Mouse (Mus musculus) CD4-positive, CD25-positive, alpha-beta regulatory T cell, adult 4 months (primary cell): ENCODE results near the gene Sap30bp. TPM values are rescaled to one million over a fixed set of nuclear protein-coding genes. Genes with fewer than 3 reads are reported as not detected.
A peak's percentile ranks its signal among the peaks of the same experiment; 100 is the strongest.

ENCODE experiments used
- ATAC-seq: one replicate; pipeline ENCODE4 v1.8.0; 2017
- polyA plus RNA-seq, 2 experiments: library from polyadenylated mRNA; unstranded; fragments of 100-300 nt; shearing (Covaris generic); gene quantifications; one replicate each; pipeline ENCODE4 v1.2.1; 2017

The Sap30bp gene
- polyA plus RNA-seq: 10 to 100 TPM; 42.0 to 46.9 TPM

DNA sequence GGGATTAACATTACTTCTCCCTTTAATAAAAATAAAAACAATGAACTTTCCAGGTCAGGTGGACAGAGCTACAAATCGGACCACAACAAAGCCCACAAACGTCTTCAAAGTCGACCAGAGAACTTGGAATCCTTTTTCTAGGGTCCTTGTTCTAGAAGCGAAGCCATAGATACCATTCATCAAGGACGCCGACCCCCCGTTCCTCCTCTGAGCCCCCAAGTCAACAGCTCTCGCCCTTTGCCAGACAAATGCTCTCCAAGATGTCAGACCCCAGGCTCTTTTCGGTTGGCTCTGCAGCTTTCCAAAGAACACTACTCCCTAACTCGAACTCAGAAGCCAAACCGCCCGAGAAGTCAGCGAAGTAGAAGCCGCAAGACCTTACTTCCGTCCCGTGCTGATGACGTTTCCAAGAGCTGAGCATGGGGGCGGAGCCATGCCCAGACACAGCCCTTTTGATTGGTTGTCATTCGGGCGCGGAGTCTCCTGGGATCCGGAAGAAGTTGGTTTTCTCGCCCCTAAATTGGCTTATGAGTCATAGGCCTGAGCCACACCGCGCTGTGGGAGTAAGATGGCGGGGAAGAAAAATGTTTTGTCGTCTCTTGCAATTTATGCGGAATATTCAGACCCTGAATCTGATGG lies at the start of gene Sap30bp, which contains the start of gene Recql5:
Gene Sap30bp, plus strand, starts transcription at position 175 of the 639 bp plus-strand sequence.
Gene Recql5, minus strand, starts transcription at position 370 of the 639 bp plus-strand sequence.
- peak; percentile 100 for ATAC-seq

DNA sequence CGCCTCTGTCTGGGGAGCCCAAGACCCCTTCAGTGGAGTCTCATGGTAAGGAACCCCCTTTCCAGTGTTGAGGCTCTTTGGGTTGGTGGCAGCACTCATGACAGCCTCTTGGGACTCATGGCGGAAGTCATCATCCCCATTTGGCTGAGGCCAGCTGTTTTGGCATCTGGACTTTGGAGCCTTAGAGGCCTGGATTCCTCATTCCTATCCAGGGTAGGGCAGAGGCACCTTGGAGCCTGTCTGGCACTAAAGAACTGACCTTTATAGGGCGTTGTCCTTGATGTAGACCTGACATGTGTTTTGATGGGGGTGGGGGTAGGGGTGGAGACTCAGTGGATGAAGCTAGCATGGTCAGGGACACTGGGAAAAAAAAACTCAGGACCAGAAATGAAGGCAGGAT lies 48.7 kb upstream of the Sap30bp start:
- ATAC-seq: no peak

DNA sequence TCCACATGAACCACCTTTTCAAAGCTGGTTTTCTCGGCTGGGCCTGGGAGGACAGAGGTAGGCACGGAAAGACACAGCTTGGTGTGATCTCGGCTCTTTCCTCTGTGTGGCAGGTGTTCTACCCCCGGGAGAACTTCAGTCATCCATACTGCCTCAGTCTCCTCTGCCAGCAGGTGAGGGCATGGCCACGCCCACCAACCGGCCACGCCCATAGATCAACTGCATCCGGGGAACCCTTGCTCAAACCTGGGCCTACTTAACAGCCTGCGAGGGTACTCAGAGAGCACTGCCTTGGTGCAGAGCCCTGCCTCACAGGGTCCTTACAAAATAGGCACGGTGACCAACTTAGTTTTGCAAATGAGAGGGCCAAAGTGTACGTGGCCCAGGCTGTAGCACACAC lies 47.8 kb upstream of the Sap30bp start:
- no peak for ATAC-seq

DNA sequence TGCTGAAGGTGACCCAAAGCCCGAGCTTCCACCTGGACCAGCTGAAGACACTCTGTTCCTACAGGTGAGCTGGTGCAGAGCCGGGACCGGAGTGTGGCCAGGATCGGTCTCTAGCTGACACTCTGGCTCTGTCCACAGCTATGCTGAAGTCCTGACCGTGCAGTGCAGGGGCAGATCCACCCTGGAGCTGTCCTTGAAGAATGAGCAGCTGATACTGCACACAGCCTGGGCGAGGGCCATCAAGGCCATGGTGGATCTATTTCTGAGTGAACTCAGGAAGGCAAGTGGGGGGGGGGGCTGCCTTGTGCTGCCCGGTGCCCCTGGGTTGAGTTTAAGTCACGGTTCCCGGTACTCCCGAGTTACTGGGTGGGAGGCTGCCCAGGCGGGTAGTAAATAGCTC lies 46.6 kb upstream of the Sap30bp start:
- no peak for ATAC-seq

DNA sequence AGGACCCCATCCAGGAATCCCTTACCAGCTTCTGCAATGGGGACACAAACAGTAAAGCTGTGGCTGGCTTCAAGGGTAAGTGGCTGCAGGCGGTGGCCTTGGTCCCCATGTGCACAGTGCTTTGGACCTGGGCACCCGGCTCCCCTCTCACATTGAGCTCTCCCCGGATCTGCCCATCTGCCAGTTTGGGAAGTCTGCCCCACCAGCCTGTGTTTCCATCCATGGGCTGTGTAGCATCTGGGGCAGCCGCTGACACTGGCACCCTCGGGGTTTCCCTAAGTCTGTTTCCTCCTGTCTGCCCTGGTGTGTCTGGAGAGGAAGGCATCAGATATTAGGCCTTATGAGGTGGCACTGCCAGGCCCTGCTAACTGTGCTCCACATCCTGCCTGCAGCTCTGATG lies 45.1 kb upstream of the Sap30bp start:
- no peak for ATAC-seq

DNA sequence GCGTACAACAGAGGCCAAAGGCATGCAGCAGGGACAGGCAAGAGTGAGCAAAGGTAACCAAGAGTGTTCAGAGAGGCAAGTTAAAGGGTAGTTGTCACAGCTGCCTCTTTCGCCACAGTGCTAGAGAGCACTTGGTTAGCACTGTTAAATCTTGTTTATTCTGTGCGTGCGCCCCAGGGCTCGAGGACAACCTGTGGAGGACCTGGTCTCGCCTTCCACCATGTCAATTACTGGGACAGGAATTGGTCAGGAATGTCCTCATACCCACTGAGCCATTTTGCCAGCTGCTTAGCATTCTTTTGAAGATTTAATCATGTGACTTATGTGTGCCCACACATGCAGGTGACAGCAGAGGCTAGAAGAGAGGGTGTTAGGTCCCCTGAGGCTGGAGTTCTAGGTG lies 43.9 kb upstream of the Sap30bp start:
- no peak for ATAC-seq

DNA sequence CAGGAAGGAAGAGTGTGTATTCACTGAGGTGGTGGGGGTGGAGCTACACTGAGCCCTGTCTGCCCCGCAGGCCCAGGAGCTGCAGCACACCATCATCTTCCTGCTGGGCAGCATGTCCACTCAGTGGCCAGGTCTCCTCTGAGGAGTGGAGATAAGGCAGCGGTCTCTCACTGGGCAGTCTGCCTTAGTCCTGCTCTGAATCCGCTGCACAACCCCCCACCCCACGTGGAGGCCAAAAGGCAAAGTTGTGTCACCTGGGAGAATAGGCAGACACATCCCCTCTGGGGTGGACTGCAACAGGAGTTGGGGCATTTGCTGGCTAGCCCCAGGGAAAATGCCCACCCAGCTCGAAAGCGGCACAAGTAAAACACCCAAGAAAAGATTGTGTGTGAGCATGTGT lies 40.9 kb upstream of the Sap30bp start:
- ATAC-seq: no peak

DNA sequence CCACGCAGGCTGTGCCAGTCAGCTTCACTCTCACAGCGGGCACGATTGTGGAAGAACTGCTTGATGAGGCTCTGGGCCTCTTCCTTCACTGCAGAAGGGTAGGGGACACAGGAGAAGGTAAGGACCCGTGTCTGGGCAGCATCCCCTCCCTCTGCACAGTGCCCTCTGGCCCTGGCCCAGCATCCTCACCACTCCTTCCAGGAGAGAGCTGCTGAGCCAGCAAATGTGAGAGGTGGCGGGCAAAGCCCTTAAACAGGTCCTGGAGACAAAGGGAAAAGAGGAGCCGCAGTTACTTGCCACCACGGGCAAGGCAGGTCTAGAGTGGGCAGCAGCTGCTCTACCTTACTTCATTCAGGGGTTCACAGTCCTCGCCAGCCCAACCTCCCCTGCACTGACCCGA lies 40.0 kb upstream of the Sap30bp start:
- no peak for ATAC-seq

DNA sequence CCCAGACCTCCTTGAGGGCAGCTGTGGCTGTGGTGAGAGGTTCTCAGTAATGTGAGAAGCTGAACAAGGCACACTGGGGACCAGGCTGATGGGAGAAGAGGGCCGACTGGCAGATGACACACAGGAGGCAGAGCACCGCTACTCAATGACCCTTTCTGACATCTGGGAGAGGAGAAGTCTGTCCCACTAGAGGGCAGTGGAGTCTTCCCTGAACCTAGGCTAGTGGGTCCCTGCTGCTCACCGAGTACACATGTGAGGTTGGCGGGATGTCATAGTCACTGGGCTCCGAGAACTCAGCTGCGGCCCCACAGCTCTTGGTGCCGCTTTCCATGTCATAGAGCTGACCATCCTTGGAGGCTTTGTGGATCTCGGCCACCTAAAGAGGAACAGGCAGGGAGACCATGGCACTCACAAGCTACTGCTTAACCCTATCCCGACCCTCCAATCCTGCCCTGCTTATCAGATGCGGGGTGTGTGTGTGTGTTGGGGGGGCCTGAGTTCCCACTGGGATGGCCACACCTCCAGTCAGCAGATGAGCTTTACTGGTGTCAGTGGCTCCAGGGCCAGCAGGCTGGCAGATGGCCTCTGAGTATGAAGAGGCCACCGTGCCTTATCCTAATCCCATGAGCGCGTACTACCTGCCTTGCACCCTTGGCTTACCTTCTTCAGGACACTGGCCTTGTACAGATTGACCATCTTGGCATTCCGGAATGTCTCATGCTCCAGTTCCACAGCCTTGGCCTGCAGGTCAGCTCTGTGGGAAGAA lies 38.1 kb upstream of the Sap30bp start:
- no peak for ATAC-seq

DNA sequence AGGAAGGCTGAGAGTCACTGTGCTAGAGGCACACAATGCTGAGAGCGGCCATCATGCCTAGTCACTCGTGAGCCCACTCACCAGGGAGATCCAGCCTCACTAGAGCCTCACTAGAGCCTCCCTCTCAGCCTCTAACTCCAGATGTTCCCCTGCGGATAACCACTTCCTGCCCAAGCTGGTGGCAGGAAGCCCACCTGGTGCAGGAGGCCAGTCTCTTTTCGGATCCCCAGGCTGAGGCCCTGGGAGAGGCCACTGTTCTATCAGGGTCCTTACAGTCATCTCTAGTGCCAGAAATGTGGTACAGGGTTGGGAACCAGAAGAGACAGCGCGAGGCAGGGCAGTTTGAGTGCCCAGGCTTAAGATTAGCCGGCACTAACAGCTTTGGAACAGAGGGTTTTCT lies 34.6 kb upstream of the Sap30bp start:
- ATAC-seq: peak; percentile 47

DNA sequence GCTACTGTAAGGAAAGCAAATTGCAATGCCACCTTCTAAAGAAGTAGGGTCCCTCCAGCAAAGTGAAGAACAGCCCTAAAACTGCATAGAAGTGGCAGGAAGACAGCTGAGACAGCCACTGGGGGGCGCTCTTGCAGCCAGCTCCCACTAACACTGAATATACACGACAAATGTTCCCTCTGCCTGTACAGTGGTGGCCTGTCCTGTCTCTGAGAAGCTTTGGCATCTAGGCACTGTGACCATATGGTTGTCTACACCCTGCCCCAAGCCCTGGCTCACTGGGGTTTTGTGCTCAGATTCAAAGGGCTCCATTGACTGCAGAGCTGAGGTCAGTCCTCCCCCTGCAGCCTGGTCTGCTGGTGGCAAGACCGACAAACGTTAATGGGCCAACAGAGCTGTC lies 34.2 kb upstream of the Sap30bp start:
- peak; percentile 23 for ATAC-seq

DNA sequence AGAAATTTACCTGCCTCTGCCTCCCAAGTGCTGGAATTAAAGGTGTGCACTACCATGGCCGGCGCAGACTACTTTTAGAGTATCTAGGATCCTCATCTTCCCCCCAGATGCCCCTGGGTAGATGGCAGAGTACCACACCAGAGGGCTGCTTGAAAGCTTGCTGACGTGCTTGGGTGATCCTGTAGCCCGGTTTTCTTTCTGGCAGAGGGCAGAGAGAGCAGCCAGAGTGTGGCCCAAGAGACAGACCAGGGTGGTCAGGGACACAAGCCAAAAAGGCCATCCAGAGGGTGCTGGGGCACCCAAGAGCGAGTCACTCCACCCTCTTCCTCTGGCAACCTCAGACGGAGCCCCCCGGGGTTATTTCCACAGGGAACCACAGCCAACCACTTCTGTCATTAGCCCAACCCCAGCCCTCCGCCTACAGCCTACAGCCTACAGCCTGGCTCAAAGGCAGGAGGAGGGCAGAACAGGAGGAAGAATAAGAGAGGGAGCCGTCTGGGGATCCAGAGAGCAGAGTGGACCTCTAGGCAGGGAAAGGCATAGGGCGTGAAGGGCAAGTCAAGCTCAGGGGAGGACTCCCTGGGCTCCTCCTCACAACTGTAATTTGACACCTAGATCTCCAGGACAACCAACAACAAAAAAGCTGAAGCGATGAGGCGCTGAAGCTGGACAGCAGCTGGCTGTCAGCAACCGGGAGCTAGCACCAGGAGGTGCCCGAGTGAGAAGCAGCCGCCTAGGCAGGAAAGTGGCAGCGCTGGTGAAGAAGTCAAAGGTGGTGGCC lies 33.4 kb upstream of the Sap30bp start, which contains the start of gene Smim5:
Gene Smim5, plus strand, starts transcription at position 481 of the 781 bp plus-strand sequence.
- ATAC-seq: no peak

DNA sequence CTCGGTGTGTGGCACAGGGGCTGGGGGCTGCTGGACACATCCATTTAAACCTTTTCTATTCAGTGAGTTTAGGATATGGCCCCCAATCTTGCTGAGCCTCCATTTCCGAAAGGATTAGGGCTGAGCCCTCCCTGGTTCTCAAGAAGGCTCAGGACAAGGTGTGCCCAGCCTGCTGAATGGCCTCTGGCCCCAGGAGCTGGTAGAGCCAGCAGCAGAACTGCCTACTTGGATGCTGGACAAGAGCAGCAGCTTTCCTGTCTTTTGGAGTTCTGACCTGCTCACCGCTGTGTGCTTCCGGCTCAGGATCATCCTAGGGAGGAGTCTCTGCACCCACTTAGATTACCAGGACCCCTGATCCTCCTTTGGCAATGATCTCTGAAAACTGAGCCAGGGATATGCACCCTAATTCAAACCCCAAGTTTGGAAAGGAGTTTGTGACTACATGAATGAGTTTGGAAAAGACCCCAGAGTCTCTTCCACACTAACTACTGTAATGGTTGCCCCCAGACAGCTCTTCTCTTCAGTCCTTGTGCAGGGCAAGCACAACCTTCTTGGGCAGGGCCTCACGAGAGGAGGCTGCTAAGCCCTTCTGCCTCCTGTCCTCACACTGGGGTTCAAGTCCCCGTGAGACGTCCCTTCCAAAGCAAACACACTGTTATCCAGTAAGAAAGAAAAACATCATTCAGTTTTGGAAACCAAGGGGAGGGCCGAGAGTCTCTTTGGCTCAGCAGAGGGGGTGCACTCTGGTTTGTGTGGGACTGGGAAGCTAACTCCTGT lies 32.3 kb upstream of the Sap30bp start:
- ATAC-seq: no peak

DNA sequence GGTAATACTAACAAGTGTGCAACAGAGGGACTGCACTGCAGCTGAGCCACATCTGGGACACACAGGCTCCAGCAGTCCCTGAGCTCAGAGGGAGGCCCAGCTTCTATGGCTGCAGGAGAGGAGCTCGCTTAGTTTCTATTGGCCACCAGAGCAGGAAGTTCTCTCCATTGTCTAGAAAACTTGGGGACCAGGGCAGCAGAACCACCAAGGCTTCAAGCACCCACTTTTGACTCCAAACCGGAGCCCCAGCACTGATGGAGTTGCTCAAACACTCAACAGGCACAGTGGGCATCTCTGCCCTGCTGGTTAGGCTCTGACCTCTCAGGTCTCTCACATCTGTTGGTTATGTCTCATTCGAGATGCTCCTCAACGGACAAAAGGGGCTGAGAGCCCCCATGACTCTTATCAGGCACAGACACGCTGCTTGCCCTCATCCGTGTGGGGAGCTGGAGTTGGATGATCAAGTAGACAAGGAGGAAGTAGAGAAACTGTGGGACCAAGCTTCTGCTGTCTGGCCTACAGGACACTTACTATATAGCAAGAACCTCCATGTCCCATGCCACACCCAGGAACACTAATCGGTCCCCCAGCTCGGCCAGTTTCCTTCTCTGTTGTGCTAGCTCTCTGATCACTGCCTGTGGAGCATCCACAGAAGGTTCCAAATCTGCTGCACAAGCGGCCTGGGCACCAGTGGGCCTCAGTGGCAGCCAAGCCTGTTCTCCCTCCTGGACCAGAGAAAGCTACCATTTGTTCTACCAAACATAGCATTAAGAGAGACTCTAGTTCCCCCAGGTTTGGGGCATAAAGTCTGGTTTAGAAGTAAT lies 31.5 kb upstream of the Sap30bp start:
- ATAC-seq: no peak

DNA sequence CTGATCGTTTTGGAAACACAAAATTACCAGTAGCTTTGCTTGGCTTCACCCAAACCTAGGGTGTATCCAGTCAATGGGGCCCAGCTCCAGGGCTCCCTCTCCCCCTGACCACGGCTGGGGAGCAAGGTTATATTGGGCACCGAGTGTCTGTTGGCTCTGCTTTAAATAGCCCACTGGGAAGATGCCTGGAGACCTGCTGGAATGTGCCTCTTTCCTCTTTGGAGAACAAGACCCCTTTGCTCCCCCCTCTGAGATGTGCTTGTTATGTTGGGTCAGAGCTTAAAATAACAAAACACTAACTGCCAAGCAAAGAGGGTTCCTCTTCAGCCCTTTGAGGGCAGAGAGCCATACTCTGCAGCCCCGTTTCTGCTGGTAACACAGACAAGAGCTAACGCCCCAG lies 30.9 kb upstream of the Sap30bp start:
- no peak for ATAC-seq

DNA sequence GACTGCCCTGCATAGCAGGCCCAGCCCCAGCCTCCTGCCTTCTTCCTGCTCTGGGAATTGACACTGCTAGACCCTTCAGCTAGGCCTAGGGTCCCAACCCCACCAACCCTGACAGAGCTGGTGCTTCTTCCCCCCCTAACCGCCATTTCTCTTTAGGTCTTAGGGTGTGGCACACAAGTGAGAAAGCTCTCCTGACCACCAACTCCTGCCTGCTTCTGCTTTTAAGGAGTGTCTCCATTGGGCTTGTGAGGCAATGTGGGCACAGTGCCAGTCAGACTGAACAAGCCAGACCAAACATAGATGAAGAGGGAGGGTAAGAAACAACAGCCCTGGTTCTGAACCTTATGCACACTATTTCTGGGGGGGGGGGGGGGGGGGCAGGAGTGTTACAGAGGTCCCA lies 30.3 kb upstream of the Sap30bp start:
- no peak for ATAC-seq

DNA sequence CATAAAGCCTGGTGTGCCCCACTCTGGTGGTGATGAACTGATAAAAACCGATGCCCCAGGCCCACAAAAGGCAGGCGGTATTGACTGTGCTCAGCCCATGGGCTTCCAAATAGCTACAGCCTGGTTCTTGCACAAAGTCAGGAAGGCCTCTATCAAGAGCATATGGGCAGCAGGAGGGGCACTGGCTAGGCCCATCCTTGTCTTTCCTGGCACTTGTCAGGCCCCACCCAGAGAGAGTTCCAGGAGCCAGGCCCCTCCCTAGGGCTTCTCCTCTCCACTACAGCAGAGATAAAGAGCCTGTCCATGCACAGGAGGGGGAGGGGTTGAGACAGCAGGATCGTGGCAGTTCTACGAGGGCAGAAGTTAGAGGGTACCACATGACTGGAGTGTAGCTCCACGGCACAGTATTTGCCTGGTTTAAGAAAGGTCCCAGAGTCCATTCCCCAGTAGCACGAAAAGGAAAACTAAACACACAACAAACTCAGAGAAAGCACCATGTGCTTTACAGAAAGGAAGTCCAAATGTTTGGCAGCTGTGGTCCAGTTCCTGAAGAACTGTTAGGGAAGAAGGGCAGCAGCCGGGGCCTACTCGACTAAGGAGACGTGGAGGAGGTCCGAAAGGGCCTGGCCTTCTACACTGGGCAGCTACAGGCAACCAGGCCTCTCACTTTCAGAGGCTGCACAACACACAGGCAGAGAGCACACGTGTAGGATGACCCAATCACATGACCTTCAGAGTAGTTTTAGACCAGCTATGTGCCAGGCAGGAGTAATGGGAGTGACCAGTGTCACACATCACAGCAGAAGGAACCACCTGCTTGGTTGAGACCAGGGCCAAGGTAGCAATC lies 29.5 kb upstream of the Sap30bp start:
- no peak for ATAC-seq

DNA sequence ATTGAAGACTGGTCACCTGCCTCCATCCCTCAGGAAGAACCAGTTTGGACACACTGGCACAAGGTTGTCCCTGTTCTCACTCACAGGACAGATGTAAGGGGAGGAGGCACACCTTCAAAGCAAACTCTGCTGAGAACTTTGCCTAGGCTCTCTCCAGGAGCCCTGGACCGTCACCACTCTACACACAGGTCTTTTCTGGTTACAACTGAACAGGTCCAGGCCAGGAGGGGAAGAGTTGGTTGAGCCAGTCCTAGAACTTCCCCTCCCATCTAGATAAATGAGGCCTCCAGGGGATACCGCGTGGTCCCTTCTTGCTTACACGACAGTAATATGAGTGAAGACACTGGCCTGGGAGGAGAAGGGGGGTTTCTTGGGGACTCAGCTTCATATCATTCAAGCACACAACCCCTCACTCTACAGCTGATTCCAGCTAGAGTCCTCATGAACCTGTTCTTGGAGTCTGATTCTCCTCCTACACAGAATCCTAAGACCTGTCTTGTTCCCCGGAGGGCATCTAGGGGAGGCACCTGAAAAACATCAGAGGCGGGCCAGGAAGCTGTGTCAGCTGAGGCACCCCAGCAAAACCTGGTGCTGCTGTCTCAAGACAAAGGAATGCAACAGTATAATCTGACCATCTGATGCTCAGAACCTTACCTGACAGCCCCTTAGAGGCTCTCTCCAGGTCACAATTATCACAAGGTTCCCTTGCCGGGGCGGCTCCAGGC lies 28.7 kb upstream of the Sap30bp start:
- ATAC-seq: no peak

DNA sequence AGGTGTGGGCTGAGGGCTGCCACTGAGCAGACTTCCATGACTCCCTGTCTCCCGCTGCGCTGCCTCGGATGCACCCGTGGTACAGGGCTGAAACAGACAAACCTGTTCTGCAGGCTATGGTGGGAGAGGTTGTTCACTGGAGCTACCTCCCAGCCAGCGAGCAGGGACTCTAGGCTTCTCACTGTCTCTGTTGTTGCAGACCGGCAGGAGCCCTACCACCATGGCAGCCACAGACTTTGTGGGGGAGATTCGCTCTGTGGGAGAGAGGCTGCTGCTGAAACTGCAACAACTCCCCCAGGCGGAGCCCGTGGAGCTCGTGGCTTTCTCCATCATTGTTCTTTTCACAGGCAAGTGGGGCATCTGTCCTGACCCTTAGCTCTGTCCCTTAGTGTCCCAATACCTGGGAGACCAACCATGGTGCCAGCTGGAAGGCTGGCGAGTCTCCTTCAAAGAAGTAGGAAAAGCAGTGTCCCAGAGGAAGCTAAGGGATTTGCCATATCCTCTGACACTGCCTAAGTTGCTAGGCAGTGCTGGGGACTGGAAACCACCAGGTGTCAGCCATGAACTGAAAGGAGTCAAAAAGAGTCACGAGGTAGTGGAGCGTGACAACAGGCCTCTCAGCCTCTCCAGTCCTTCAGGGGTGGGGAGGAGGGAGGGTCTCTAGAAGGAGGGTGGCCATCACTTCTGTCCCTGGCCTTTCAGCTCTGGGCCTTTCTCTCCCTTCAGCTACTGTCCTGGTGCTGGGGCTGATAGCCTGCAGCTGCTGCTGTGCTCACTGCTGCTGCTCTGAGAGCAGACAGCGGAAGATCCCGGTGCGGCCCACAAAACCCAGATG lies 27.9 kb upstream of the Sap30bp start:
- ATAC-seq: no peak
